Mouse (Mus musculus): ENCODE data around the gene Serpina6. TPM values are rescaled to one million over a fixed set of nuclear protein-coding genes. Genes with fewer than 3 reads are reported as not detected.

The Serpina6 gene
- polyA plus RNA-seq, 1 experiment from 2014 or later: 0.24 TPM

- no peak overlapping the region for H3K27ac ChIP-seq (replicated peaks; ENCODE audit: low read depth, low read length)
- DNase-seq (ENCODE audit: low spot score) (no peak), ATAC-seq (ENCODE audit: low read depth) (no peak)
- H3K4me1 ChIP-seq (ENCODE audit: control insufficient read depth, insufficient read depth, low read length): no peaks in the 10 kb centered on the region
- H3K4me2 ChIP-seq (ENCODE audit: low read depth, low read length): no peak overlapping the region
- H3K27me3 ChIP-seq (replicated peaks; ENCODE audit: control insufficient read depth, insufficient read depth, low read length): no peaks in the 10 kb centered on the region
- H3K9ac ChIP-seq (ENCODE audit: low read depth, low read length): no peak overlapping the region
- no peaks in the 10 kb centered on the region for H3K36me3 ChIP-seq (ENCODE audit: control insufficient read depth, insufficient read depth, low read length)
- H3K4me3 ChIP-seq (ENCODE audit: low read depth, low read length): no peak overlapping the region
- 79% methylated on average over 1 of the region's 1 CpGs for WGBS
- H3K9me3 ChIP-seq (ENCODE audit: control insufficient read depth, low read length): no peaks in the 10 kb centered on the region
Measured at GRCm38 (mm10) chr12:103615141-103615540, 41.9 kb downstream of the Serpina6 start.

- H3K36me3 ChIP-seq (ENCODE audit: control insufficient read depth, insufficient read depth, low read length): no peaks in the 10 kb centered on the region
- DNase-seq (ENCODE audit: low spot score) (no peak), ATAC-seq (ENCODE audit: low read depth) (no peak)
- WGBS: 45% methylated on average over 3 of the region's 3 CpGs
- H3K4me1 ChIP-seq (ENCODE audit: control insufficient read depth, insufficient read depth, low read length): no peaks in the 10 kb centered on the region
- no peak overlapping the region for H3K4me2 ChIP-seq (ENCODE audit: low read depth, low read length)
- no peaks in the 10 kb centered on the region for H3K27me3 ChIP-seq (replicated peaks; ENCODE audit: control insufficient read depth, insufficient read depth, low read length)
- no peak overlapping the region for H3K4me3 ChIP-seq (ENCODE audit: low read depth, low read length)
- no peaks in the 10 kb centered on the region for H3K9me3 ChIP-seq (ENCODE audit: control insufficient read depth, low read length)
- no peak overlapping the region for H3K9ac ChIP-seq (ENCODE audit: low read depth, low read length)
- H3K27ac ChIP-seq (replicated peaks; ENCODE audit: low read depth, low read length): no peak overlapping the region
Measured at GRCm38 (mm10) chr12:103601839-103602238, 55.2 kb downstream of the Serpina6 start.

- no peak overlapping the region for H3K27ac ChIP-seq (replicated peaks; ENCODE audit: low read depth, low read length)
- no peaks in the 10 kb centered on the region for H3K27me3 ChIP-seq (replicated peaks; ENCODE audit: control insufficient read depth, insufficient read depth, low read length)
- no peaks in the 10 kb centered on the region for H3K9me3 ChIP-seq (ENCODE audit: control insufficient read depth, low read length)
- WGBS: 39% methylated on average over 3 of the region's 3 CpGs
- H3K9ac ChIP-seq (ENCODE audit: low read depth, low read length): no peak overlapping the region
- no peak for DNase-seq (ENCODE audit: low spot score)
- no peak overlapping the region for H3K4me3 ChIP-seq (ENCODE audit: low read depth, low read length)
- H3K36me3 ChIP-seq (ENCODE audit: control insufficient read depth, insufficient read depth, low read length): no peaks in the 10 kb centered on the region
- H3K4me2 ChIP-seq (ENCODE audit: low read depth, low read length): no peak overlapping the region
- ATAC-seq (ENCODE audit: low read depth): no peak
- no peaks in the 10 kb centered on the region for H3K4me1 ChIP-seq (ENCODE audit: control insufficient read depth, insufficient read depth, low read length)
Measured at GRCm38 (mm10) chr12:103600364-103600763, 56.6 kb downstream of the Serpina6 start.

- Histone ChIP-seq H3K36me3 (ENCODE audit: control insufficient read depth, insufficient read depth, low read length) (no peaks in the 10 kb centered on the region), H3K27me3 (replicated peaks; ENCODE audit: control insufficient read depth, insufficient read depth, low read length) (no peaks in the 10 kb centered on the region), H3K27ac (replicated peaks; ENCODE audit: low read depth, low read length) (no peak overlapping the region), H3K9ac (ENCODE audit: low read depth, low read length) (no peak overlapping the region), H3K4me3 (ENCODE audit: low read depth, low read length) (no peak overlapping the region), H3K9me3 (ENCODE audit: control insufficient read depth, low read length) (no peaks in the 10 kb centered on the region), H3K4me1 (ENCODE audit: control insufficient read depth, insufficient read depth, low read length) (no peaks in the 10 kb centered on the region), H3K4me2 (ENCODE audit: low read depth, low read length) (no peak overlapping the region)
- ATAC-seq (ENCODE audit: low read depth) (no peak), DNase-seq (ENCODE audit: low spot score) (no peak)
- 65% methylated on average over 2 of the region's 2 CpGs for WGBS
Measured at GRCm38 (mm10) chr12:103598411-103598810, 58.6 kb downstream of the Serpina6 start.

Other genes starting within 250 kb of the Serpina6 start
- gene 9330161L09Rik, start 249.4 kb downstream of the Serpina6 start, polyA plus RNA-seq (2014; fragmentation: Nextera tagmentation; extraction: Ambion mirVana): 0.29 and 0.69 TPM in 2 replicates
- gene Ddx24, start 231.4 kb downstream of the Serpina6 start, polyA plus RNA-seq (2014; fragmentation: Nextera tagmentation; extraction: Ambion mirVana): 80.3 and 85.2 TPM in 2 replicates
- gene Ifi27, start 223.0 kb downstream of the Serpina6 start, polyA plus RNA-seq (2014; fragmentation: Nextera tagmentation; extraction: Ambion mirVana): 69.9 and 72.5 TPM in 2 replicates
- gene Ifi27l2a, start 213.5 kb downstream of the Serpina6 start, polyA plus RNA-seq (2014; fragmentation: Nextera tagmentation; extraction: Ambion mirVana): 16.2 and 23.0 TPM in 2 replicates
- gene Ifi27l2b, start 200.0 kb downstream of the Serpina6 start, polyA plus RNA-seq (2014; fragmentation: Nextera tagmentation; extraction: Ambion mirVana): not detected in 2 replicates
- 1.2 and 1.5 TPM in 2 replicates for gene Ppp4r4, start 124.9 kb downstream of the Serpina6 start, polyA plus RNA-seq (2014; fragmentation: Nextera tagmentation; extraction: Ambion mirVana)
- gene Serpina10, start 25.8 kb downstream of the Serpina6 start, polyA plus RNA-seq (2014; fragmentation: Nextera tagmentation; extraction: Ambion mirVana): not detected in 2 replicates
- not detected in 2 replicates for gene Serpina16, start 18.9 kb upstream of the Serpina6 start, polyA plus RNA-seq (2014; fragmentation: Nextera tagmentation; extraction: Ambion mirVana)
- not detected in 2 replicates for gene Serpina1f, start 38.3 kb upstream of the Serpina6 start, polyA plus RNA-seq (2014; fragmentation: Nextera tagmentation; extraction: Ambion mirVana)
- not detected in 2 replicates for gene Serpina1d, start 116.4 kb upstream of the Serpina6 start, polyA plus RNA-seq (2014; fragmentation: Nextera tagmentation; extraction: Ambion mirVana)
- 0.18 TPM in 1 of 2 replicates, not detected in the other for gene Serpina1b, start 173.2 kb upstream of the Serpina6 start, polyA plus RNA-seq (2014; fragmentation: Nextera tagmentation; extraction: Ambion mirVana)
- 0.18 TPM in 1 of 2 replicates, not detected in the other for gene Serpina1a, start 206.3 kb upstream of the Serpina6 start, polyA plus RNA-seq (2014; fragmentation: Nextera tagmentation; extraction: Ambion mirVana)
- gene Serpina1c, start 247.7 kb upstream of the Serpina6 start, polyA plus RNA-seq (2014; fragmentation: Nextera tagmentation; extraction: Ambion mirVana): not detected in 2 replicates